Comparison of ENCODE assay signal across 12 mouse cellular contexts in genomic region chr6:104493459-104493858, GRCm38 (mm10). TPM values are rescaled to one million over a fixed set of nuclear protein-coding genes. Genes with fewer than 3 reads are reported as not detected.
DNase-seq lines count a peak whose midpoint lies in the region; ATAC-seq and TF ChIP-seq lines count a peak whose summit lies in the region.
"Had no signal": no experiment of that assay in that cellular context is flagged by ENCODE, and none has a peak within 500 bp of the region (broad histone marks: within the 10 kb centered on the region; RNA-seq: fewer than 3 reads in every experiment).

No protein-coding gene starts in this region.

- no peak for DNase-seq in cerebellum, adult 9-11 months
- no peak for DNase-seq in limb, embryonic 10.5 days (ENCODE audit: low spot score)
- DNase-seq in hindbrain, postnatal 0 days (ENCODE audit: low spot score) = peak; percentile 17
- no peak for DNase-seq in stomach, postnatal 0 days (ENCODE audit: low spot score)
- DNase-seq in liver, embryonic 11.5 days (ENCODE audit: low spot score) = no peak
- no peak for DNase-seq in spleen, adult 18-20 months
- DNase-seq: adrenal gland, postnatal 36 days had no signal

- H3K9ac ChIP-seq in limb, embryonic 15.5 days = no peak overlapping the region
- peak overlapping the region; percentile 51 for H3K9ac ChIP-seq in hindbrain, postnatal 0 days (replicated peaks; ENCODE audit: low read length)
- no peak overlapping the region for H3K9ac ChIP-seq in stomach, postnatal 0 days (ENCODE audit: low read length)
- H3K9ac ChIP-seq in liver, embryonic 11.5 days (ENCODE audit: low read depth, low read length) = no peak overlapping the region
- H3K9ac ChIP-seq: lung, embryonic 14.5 days had no signal

- no peak overlapping the region for H3K27ac ChIP-seq in limb, embryonic 15.5 days
- H3K27ac ChIP-seq in limb, embryonic 10.5 days = no peak overlapping the region
- H3K27ac ChIP-seq in hindbrain, postnatal 0 days = peak overlapping the region; percentile 61; the same call in 1 of the 2 replicates
- H3K27ac ChIP-seq in stomach, postnatal 0 days (replicated peaks) = no peak overlapping the region
- no peak overlapping the region for H3K27ac ChIP-seq in liver, embryonic 11.5 days (ENCODE audit: low read depth, low read length)

- no peak overlapping the region for H3K4me3 ChIP-seq in limb, embryonic 15.5 days
- no peak overlapping the region for H3K4me3 ChIP-seq in limb, embryonic 10.5 days
- H3K4me3 ChIP-seq in hindbrain, postnatal 0 days (ENCODE audit: low read length) = peak overlapping the region; percentile 45
- no peak overlapping the region for H3K4me3 ChIP-seq in stomach, postnatal 0 days (ENCODE audit: low read depth, low read length)
- no peak overlapping the region for H3K4me3 ChIP-seq in liver, embryonic 11.5 days (ENCODE audit: low read depth, low read length)

- 66% methylated on average over 6 of the region's 6 CpGs for WGBS in limb, embryonic 15.5 days
- WGBS in limb, embryonic 10.5 days = 85% methylated on average over 6 of the region's 6 CpGs
- 36% methylated on average over 6 of the region's 6 CpGs for WGBS in hindbrain, postnatal 0 days
- WGBS in stomach, postnatal 0 days = 55% methylated on average over 6 of the region's 6 CpGs
- WGBS in liver, embryonic 11.5 days = 78% methylated on average over 6 of the region's 6 CpGs

- TF ChIP-seq EP300 in stomach, postnatal 0 days (optimal IDR thresholded peaks at IDR 0.05) = no peak

- H3K4me2 ChIP-seq in limb, embryonic 15.5 days = 0 out of 2 replicates have a peak overlapping the region, but pooled peaks have one; percentile 3
- peak overlapping the region; percentile 64 for H3K4me2 ChIP-seq in hindbrain, postnatal 0 days (ENCODE audit: low read depth, low read length)
- H3K4me2 ChIP-seq in stomach, postnatal 0 days (replicated peaks; ENCODE audit: low read depth) = peak overlapping the region; percentile 12
- H3K4me2 ChIP-seq in liver, embryonic 11.5 days = no peak overlapping the region
- H3K4me2 ChIP-seq: lung, embryonic 14.5 days had no signal

- no peaks in the 10 kb centered on the region for H3K36me3 ChIP-seq in limb, embryonic 15.5 days
- H3K36me3 ChIP-seq in limb, embryonic 10.5 days = no peaks in the 10 kb centered on the region
- H3K36me3 ChIP-seq in hindbrain, postnatal 0 days (ENCODE audit: insufficient read depth, low read length) = no peaks in the 10 kb centered on the region
- no peaks in the 10 kb centered on the region for H3K36me3 ChIP-seq in stomach, postnatal 0 days (ENCODE audit: control insufficient read depth, insufficient read depth, low read length)
- H3K36me3 ChIP-seq in liver, embryonic 11.5 days (ENCODE audit: control insufficient read depth, insufficient read depth, low read length) = no peaks in the 10 kb centered on the region

- no peaks in the 10 kb centered on the region for H3K27me3 ChIP-seq in limb, embryonic 15.5 days
- no peaks in the 10 kb centered on the region for H3K27me3 ChIP-seq in limb, embryonic 10.5 days (ENCODE audit: low read depth, poor library complexity, severe bottlenecking)
- H3K27me3 ChIP-seq in hindbrain, postnatal 0 days (ENCODE audit: insufficient read depth, low read length) = no peaks in the 10 kb centered on the region
- no peaks in the 10 kb centered on the region for H3K27me3 ChIP-seq in stomach, postnatal 0 days (ENCODE audit: control insufficient read depth, insufficient read depth, low read length)
- no peaks in the 10 kb centered on the region for H3K27me3 ChIP-seq in liver, embryonic 11.5 days (replicated peaks; ENCODE audit: control insufficient read depth, insufficient read depth, low read length)

- no peak for TF ChIP-seq CTCF in hindbrain, postnatal 0 days (IDR thresholded peaks at IDR 0.05; ENCODE audit: low read depth)
- TF ChIP-seq CTCF in stomach, postnatal 0 days (IDR thresholded peaks at IDR 0.05; ENCODE audit: low read depth) = no peak

- no peaks in the 10 kb centered on the region for H3K4me1 ChIP-seq in limb, embryonic 15.5 days
- peaks cover 4% of the 10 kb centered on the region; the same call in 1 of the 2 replicates for H3K4me1 ChIP-seq in limb, embryonic 10.5 days
- H3K4me1 ChIP-seq in hindbrain, postnatal 0 days (ENCODE audit: insufficient read depth, low read length) = no peaks in the 10 kb centered on the region; the same call in 1 of the 2 replicates
- H3K4me1 ChIP-seq in stomach, postnatal 0 days (replicated peaks; ENCODE audit: control insufficient read depth, insufficient read depth) = no peaks in the 10 kb centered on the region
- H3K4me1 ChIP-seq in liver, embryonic 11.5 days (replicated peaks; ENCODE audit: control insufficient read depth, insufficient read depth, low read length) = no peaks in the 10 kb centered on the region

- no peaks in the 10 kb centered on the region for H3K9me3 ChIP-seq in limb, embryonic 15.5 days
- no peaks in the 10 kb centered on the region for H3K9me3 ChIP-seq in limb, embryonic 10.5 days (replicated peaks)
- no peaks in the 10 kb centered on the region for H3K9me3 ChIP-seq in hindbrain, postnatal 0 days (ENCODE audit: low read length)
- no peaks in the 10 kb centered on the region for H3K9me3 ChIP-seq in stomach, postnatal 0 days (ENCODE audit: control insufficient read depth, low read length)
- no peaks in the 10 kb centered on the region for H3K9me3 ChIP-seq in liver, embryonic 11.5 days (ENCODE audit: control insufficient read depth, low read length)

- ATAC-seq in cerebellum, adult (ENCODE audit: insufficient number of reproducible peaks, low FRiP score, low TSS enrichment) = peak; percentile 56; the same call in 1 of the 2 replicates
- no peak for ATAC-seq in limb, embryonic 15.5 days (ENCODE audit: insufficient number of reproducible peaks, low FRiP score, low TSS enrichment, low read depth)
- no peak; the same call in 1 of the 2 replicates for ATAC-seq in hindbrain, postnatal 0 days
- ATAC-seq in stomach, postnatal 0 days (ENCODE audit: low FRiP score, low TSS enrichment) = no peak
- ATAC-seq in liver, embryonic 11.5 days (replicated peaks; ENCODE audit: low FRiP score) = no peak

RNA-seq across cellular contexts. Expression of gene Cntn6, which starts 0.9 kb away (rescaled TPM):
- polyA plus RNA-seq in limb, embryonic 15.5 days (2015; fragmentation: Nextera tagmentation; extraction: Ambion mirVana) = 0.51 and 0.52 TPM in 2 replicates
- polyA plus RNA-seq in limb, embryonic 10.5 days (2016; fragmentation: Nextera tagmentation; extraction: Ambion mirVana) = 0.14 TPM in 1 of 2 replicates, not detected in the other
- total RNA-seq in hindbrain, postnatal 0 days (2014; rRNA removed) = 15.5 and 22.4 TPM in 2 replicates
- polyA plus RNA-seq in hindbrain, postnatal 0 days (2015; fragmentation: Nextera tagmentation; extraction: Ambion mirVana) = 14.9 and 15.1 TPM in 2 replicates
- 0.24 and 0.30 TPM in 2 replicates for polyA plus RNA-seq in stomach, postnatal 0 days (2015; fragmentation: Nextera tagmentation; extraction: Ambion mirVana)
- polyA plus RNA-seq in liver, embryonic 11.5 days (2014; fragmentation: Nextera tagmentation; extraction: Ambion mirVana) = 0.06 and 0.11 TPM in 2 replicates
- total RNA-seq: adrenal gland, postnatal 36 days had no signal
- polyA plus RNA-seq: gonadal fat pad, adult 2 months; lung, embryonic 14.5 days; small intestine, adult 2 months had no signal

Comparison
In these comparisons a context has a peak if more than half of its experiments do, and no peak if none do; other contexts are left out.
1. RNA of gene Cntn6, which starts 0.9 kb away (polyA plus RNA-seq): 14.9 to 15.1 TPM in hindbrain, postnatal 0 days; 0.51 to 0.52 TPM in limb, embryonic 15.5 days, 0.24 to 0.30 TPM in stomach, postnatal 0 days, 0.14 TPM in limb, embryonic 10.5 days and 0.06 to 0.11 TPM in liver, embryonic 11.5 days; every median in the first group is over 10 times any median in the second.